Mouse (Mus musculus) liver, embryonic 14.5 days (tissue): ENCODE results near the gene Ect2. TPM values are rescaled to one million over a fixed set of nuclear protein-coding genes. Genes with fewer than 3 reads are reported as not detected.

Experiments
- ATAC-seq: fragments of 200-750 bp; cut with Nextera tagmentation; 2 replicates; pipeline ENCODE4 v1.8.0; 2017; ENCODE audit warnings: moderate number of reproducible peaks, mild to moderate bottlenecking, moderate library complexity; ENCODE audit not compliant: insufficient read depth
- DNase-seq, 3 experiments: peaks; one replicate each; pipeline ENCODE4 v3.0.0-alpha.2; 2012 to 2013; ENCODE audit warnings: low read depth in 3 of 3, low spot score in 3 of 3
- H3K27ac ChIP-seq: fragments of 300-500 bp; sonication (generic); 2 replicates; pipeline ENCODE4 v1.5.1; 2014; ENCODE audit warnings: moderate library complexity, mild to moderate bottlenecking, control low read depth, inconsistent platforms
- H3K27me3 ChIP-seq: fragments of 300-500 bp; sonication (generic); 2 replicates; pipeline ENCODE4 v1.6.1; 2014; ENCODE audit warnings: mild to moderate bottlenecking, low read length, moderate library complexity; ENCODE audit not compliant: control insufficient read depth, insufficient read depth
- H3K36me3 ChIP-seq: fragments of 300-500 bp; sonication (generic); replicated peaks from 2 replicates; pipeline ENCODE4 v1.6.1; 2014; ENCODE audit warnings: low read depth; ENCODE audit not compliant: control insufficient read depth, insufficient read depth
- H3K4me1 ChIP-seq, 2 experiments: fragments of 200-500 bp in 1 of 2; fragments of 300-500 bp in 1 of 2; sonication (generic) in 1 of 2; replicated peaks; 2 replicates each; pipeline ENCODE4 v1.6.1; 2012 to 2014; ENCODE audit warnings: antibody characterized with exemption in 1 of 2, inconsistent platforms in 1 of 2, low read length in 1 of 2; ENCODE audit not compliant: control insufficient read depth in 2 of 2, insufficient read depth in 2 of 2
- H3K4me2 ChIP-seq: fragments of 300-500 bp; sonication (generic); 2 replicates; pipeline ENCODE4 v1.6.1; 2014; ENCODE audit warnings: low read depth, mild to moderate bottlenecking, control low read depth, moderate library complexity
- H3K4me3 ChIP-seq, 2 experiments: fragments of 200-500 bp in 1 of 2; fragments of 300-500 bp in 1 of 2; sonication (generic) in 1 of 2; 2 replicates each; pipeline ENCODE4 v1.5.1; 2012 to 2014; ENCODE audit warnings: low read depth in 2 of 2, low read length in 2 of 2, mild to moderate bottlenecking in 2 of 2, control low read depth in 1 of 2, inconsistent platforms in 1 of 2, moderate library complexity in 1 of 2; ENCODE audit not compliant: insufficient read depth in 1 of 2
- H3K9ac ChIP-seq: fragments of 300-500 bp; sonication (generic); replicated peaks from 2 replicates; pipeline ENCODE4 v1.6.1; 2014; ENCODE audit warnings: mild to moderate bottlenecking, control low read depth, moderate library complexity
- H3K9me3 ChIP-seq: fragments of 300-500 bp; sonication (generic); 2 replicates; pipeline ENCODE4 v1.6.1; 2016; ENCODE audit warnings: low read length, mixed read lengths; ENCODE audit not compliant: control insufficient read depth
- CTCF ChIP-seq: IDR thresholded peaks from 2 replicates; pipeline ENCODE4 v1.5.1; 2016; ENCODE audit warnings: antibody characterized with exemption, low read depth, control low read depth
- EP300 ChIP-seq: IDR thresholded peaks from 2 replicates; pipeline ENCODE4 v1.6.1; 2016; ENCODE audit warnings: antibody characterized with exemption, low read depth
- WGBS: fragments of 180-500 bp; shearing (Covaris S2); extraction: QIAGEN DNeasy Blood & Tissue Kit; methylation state at CpG from one replicate; pipeline ENCODE4 v1.1.7; 2014; ENCODE audit not compliant: insufficient replicate concordance; 5-methylcytosine and 5-hydroxymethylcytosine counted together
- polyA plus RNA-seq, 2 experiments: library from polyadenylated mRNA; depleted of rRNA in 1 of 2; stranded (reverse) in 1 of 2; unstranded in 1 of 2; fragments of >200 nt; fragmentation: Nextera tagmentation in 1 of 2; extraction: Ambion mirVana in 1 of 2; gene quantifications; 2 replicates each; pipeline versions ENCODE4 v1.2.1 to v1.2.3; 2012 to 2014

The Ect2 gene
- polyA plus RNA-seq, 2 experiments = 15.9 to 37.2 TPM

DNA sequence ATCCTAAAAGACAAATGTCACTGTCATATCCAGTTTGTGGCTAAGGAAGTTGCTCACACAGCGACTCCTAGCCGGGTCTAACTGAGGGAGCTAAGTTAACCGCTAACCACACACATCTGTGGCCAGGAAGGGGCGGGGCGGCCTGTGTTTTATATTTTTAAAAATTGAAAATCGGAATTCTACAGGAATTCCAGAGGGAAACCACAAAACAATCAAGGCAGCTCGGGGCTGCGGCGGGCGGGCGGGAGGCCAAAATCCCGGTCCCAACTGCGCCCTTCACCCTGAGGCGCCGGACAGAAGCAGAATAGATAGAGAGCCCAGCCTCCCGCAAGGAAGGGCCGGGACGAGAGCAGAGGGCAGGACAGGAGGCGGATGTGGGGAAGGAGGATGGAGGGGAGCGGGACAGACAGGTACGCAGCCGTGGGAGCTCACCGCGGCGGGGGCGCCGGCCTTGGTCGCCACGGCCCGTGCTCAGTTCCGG is 447 bp downstream of the Ect2 start:
- TF ChIP-seq EP300 (no peak), CTCF (no peak)
- H3K27ac ChIP-seq = peak overlapping the region; percentile 71
- DNase-seq (peak in 1 of 3 experiments; percentile 36), ATAC-seq (peak; percentile 45)
- WGBS = 0% methylated on average over 29 of the region's 31 CpGs
- H3K9me3 ChIP-seq = no peaks in the 10 kb centered on the region
- H3K4me2 ChIP-seq = peak overlapping the region; percentile 95
- peaks cover 13 to 24% of the 10 kb centered on the region in 2 experiments for H3K4me1 ChIP-seq
- peaks cover 30% of the 10 kb centered on the region for H3K36me3 ChIP-seq
- no peaks in the 10 kb centered on the region for H3K27me3 ChIP-seq
- peak overlapping the region; percentile 95 for H3K9ac ChIP-seq
- H3K4me3 ChIP-seq = peak overlapping the region; percentile 74 to 76

DNA sequence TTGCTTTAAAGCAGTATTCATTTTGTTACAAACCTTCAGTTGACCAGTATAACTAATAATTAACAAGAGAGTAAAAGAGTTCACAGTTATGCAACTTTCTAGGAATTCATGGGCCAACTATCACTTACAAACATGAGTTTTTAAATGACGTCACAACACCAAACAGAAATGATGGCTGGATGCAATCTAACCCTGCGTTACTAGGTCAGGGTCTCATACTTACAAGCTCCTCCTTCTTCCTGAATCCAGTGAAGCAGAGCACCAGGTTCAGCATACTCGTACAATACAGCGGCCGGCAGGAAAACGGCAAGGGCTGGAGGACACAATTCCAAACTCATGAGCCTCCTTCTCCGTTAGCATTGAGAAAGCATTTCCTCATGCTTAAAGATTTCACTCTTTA is 7.9 kb downstream of the Ect2 start:
- WGBS = 82% methylated on average over 7 of the region's 7 CpGs
- no peak for TF ChIP-seq EP300
- no peak for TF ChIP-seq CTCF
- H3K27me3 ChIP-seq = no peaks in the 10 kb centered on the region

GRCm38 (mm10) chr3:27143570-27143969 is 10.1 kb downstream of the Ect2 start:
- no peak overlapping the region for H3K4me3 ChIP-seq
- H3K27ac ChIP-seq = no peak overlapping the region
- H3K4me2 ChIP-seq = no peak overlapping the region
- peaks cover 70% of the 10 kb centered on the region for H3K36me3 ChIP-seq
- DNase-seq (no peak), ATAC-seq (no peak)
- no peak for TF ChIP-seq CTCF
- no peak for TF ChIP-seq EP300
- no peaks in the 10 kb centered on the region for H3K9me3 ChIP-seq
- H3K4me1 ChIP-seq = no peaks in the 10 kb centered on the region
- H3K9ac ChIP-seq = no peak overlapping the region
- H3K27me3 ChIP-seq = no peaks in the 10 kb centered on the region
- 81% methylated on average over 7 of the region's 7 CpGs for WGBS

More for the DNA sequence above, 7.9 kb downstream of the Ect2 start:
- no peaks in the 10 kb centered on the region; a peak in 1 of 4 replicates for H3K4me1 ChIP-seq
- H3K4me3 ChIP-seq = no peak overlapping the region
- H3K4me2 ChIP-seq = no peak overlapping the region
- peaks cover 71% of the 10 kb centered on the region for H3K36me3 ChIP-seq
- ATAC-seq (no peak), DNase-seq (no peak)
- H3K9me3 ChIP-seq = no peaks in the 10 kb centered on the region
- H3K27ac ChIP-seq = no peak overlapping the region
- H3K9ac ChIP-seq = no peak overlapping the region

GRCm38 (mm10) chr3:27140101-27140500 is 13.6 kb downstream of the Ect2 start:
- WGBS = 84% methylated on average over 7 of the region's 8 CpGs
- Histone ChIP-seq H3K4me1 (no peaks in the 10 kb centered on the region), H3K9me3 (no peaks in the 10 kb centered on the region), H3K27me3 (no peaks in the 10 kb centered on the region), H3K9ac (no peak overlapping the region), H3K4me3 (no peak overlapping the region), H3K36me3 (peaks cover 75% of the 10 kb centered on the region), H3K27ac (no peak overlapping the region), H3K4me2 (no peak overlapping the region)
- no peak for TF ChIP-seq CTCF
- TF ChIP-seq EP300 = no peak
- ATAC-seq (no peak), DNase-seq (no peak)

DNA sequence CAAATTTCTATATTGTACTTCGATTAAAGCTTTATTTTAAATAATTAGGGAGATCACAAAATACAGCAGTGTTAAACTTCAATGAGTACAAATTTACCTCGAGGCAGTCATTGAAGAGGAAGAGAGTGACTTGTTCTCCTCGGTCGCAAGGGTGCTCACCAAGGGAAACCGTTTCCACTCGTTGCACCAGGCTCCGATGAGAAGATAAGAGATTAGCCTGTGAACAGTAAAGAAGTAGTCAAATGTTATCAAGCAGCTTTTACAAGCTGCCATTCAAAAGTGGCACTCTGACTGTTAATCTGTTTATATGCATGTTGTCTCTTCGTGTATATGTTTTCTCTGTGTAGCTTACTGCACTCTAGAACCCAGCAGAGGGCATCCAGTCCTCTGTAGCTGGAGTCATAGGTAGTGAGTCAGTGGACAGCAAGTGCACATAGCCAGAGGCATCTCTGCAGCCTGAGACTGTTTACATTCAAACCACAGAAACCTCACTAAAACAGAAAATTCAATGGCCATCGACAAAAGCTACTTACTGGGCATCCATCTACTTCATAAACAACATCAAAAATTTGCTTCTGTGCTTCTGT is 31.7 kb downstream of the Ect2 start:
- WGBS = 22% methylated on average over 9 of the region's 9 CpGs
- ATAC-seq = no peak

More for the DNA sequence above, 31.7 kb downstream of the Ect2 start:
- no peaks in the 10 kb centered on the region for H3K9me3 ChIP-seq
- peaks cover 70% of the 10 kb centered on the region for H3K36me3 ChIP-seq
- DNase-seq = no peak
- H3K4me3 ChIP-seq = no peak overlapping the region
- no peak overlapping the region for H3K9ac ChIP-seq
- no peak overlapping the region for H3K27ac ChIP-seq
- 0 out of 4 replicates have a peak, but pooled peaks cover 0 to 2% of the 10 kb centered on the region in 2 experiments for H3K4me1 ChIP-seq
- no peaks in the 10 kb centered on the region for H3K27me3 ChIP-seq
- no peak for TF ChIP-seq EP300
- TF ChIP-seq CTCF = no peak
- H3K4me2 ChIP-seq = no peak overlapping the region
